Mouse (Mus musculus): ENCODE measurements around the gene Ddx55. TPM values are rescaled to one million over a fixed set of nuclear protein-coding genes. Genes with fewer than 3 reads are reported as not detected.

Ddx55 gene
- 33.2 and 38.5 TPM in 2 replicates for polyA plus RNA-seq (2012; rRNA removed)

DNA sequence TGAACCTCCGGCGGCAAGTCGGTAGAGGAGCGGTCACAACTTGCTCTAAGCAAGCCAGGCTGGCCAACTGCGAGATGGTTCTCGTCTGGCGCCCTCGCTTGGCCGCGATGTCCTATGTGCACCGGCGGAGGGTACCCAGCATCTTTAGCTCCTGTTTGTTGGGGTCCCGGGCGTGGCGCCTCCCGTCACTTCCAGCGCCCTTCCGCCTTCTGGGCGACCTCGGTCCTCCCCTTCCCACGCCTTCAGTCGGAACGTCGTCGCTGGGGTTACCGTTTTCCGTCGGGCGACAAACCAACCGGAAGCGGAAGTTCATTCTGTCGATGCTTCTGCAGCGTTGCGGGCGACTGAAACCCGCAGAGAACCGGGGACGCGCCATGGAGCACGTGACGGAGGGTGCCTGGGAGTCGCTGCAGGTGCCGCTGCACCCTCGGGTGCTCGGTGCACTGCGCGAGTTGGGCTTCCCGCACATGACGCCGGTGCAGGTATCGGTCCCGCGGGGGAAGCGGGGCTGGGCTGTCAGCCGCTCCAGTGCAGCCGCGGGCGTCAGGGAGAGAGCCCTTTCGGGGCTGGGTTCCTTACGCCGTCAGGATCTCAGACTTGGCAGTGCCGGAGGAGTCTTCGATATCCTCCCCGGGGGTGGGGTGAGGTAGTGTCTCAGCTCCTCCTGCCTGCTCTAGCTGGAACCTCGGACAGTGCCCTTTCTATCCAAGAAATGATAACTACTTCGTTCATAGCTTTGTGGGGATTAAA is at the start of gene Ddx55:
TSS of gene Ddx55 (plus strand) at position 307 of the 750 bp plus-strand sequence.
- under 1% methylated on average over 66 of the region's 66 CpGs for WGBS
- H3K4me1 ChIP-seq (replicated peaks; ENCODE audit: control insufficient read depth, insufficient read depth, low read length) = peaks cover 7% of the 10 kb centered on the region
- peaks cover 32% of the 10 kb centered on the region for H3K36me3 ChIP-seq (ENCODE audit: control insufficient read depth, insufficient read depth, low read length)
- no peaks in the 10 kb centered on the region for H3K27me3 ChIP-seq (ENCODE audit: control insufficient read depth, insufficient read depth, low read length)
- peak within 1 kb of the TSS; percentile 21 for H3K27ac ChIP-seq (ENCODE audit: control insufficient read depth, insufficient read depth, low read length)
- peak; percentile 93 for DNase-seq
- TF ChIP-seq CTCF (IDR thresholded peaks at IDR 0.05; ENCODE audit: borderline replicate concordance, control insufficient read depth, extremely low read depth, insufficient read depth, low read length, poor library complexity) = peak; percentile 51; the same call in 1 of the 2 replicates
- peak; percentile 78 for TF ChIP-seq POLR2A (IDR thresholded peaks at IDR 0.05; ENCODE audit: control insufficient read depth, extremely low read depth, insufficient read depth, low read length, poor library complexity)
- H3K4me3 ChIP-seq (ENCODE audit: control insufficient read depth, insufficient read depth, low read length) = peak within 1 kb of the TSS; percentile 67

DNA sequence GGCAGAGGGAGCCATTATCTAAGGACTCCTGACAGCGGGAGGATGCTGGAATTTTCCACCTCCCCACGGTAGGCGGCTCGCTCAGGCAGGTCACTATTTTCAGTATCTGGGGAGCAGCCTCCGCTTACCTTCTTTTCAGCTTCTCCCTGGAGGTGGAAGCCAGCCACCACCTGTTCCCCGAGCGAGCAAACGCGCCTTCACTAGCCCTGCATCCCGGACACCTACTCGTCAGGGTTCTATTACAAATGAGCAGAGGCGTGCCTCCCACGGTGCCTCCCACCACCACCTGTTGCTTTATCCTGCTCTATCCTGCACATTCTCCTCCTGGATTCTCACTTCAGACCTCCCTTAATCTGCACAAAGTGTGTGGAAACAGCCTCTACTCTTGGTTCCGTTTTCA is 48.9 kb upstream of the Ddx55 start:
- H3K36me3 ChIP-seq (ENCODE audit: control insufficient read depth, insufficient read depth, low read length) = no peaks in the 10 kb centered on the region
- no peak for DNase-seq
- H3K4me3 ChIP-seq (ENCODE audit: control insufficient read depth, insufficient read depth, low read length) = no peak overlapping the region
- no peaks in the 10 kb centered on the region for H3K4me1 ChIP-seq (replicated peaks; ENCODE audit: control insufficient read depth, insufficient read depth, low read length)
- no peaks in the 10 kb centered on the region for H3K27me3 ChIP-seq (ENCODE audit: control insufficient read depth, insufficient read depth, low read length)
- TF ChIP-seq CTCF (IDR thresholded peaks at IDR 0.05; ENCODE audit: borderline replicate concordance, control insufficient read depth, extremely low read depth, insufficient read depth, low read length, poor library complexity) (no peak), POLR2A (IDR thresholded peaks at IDR 0.05; ENCODE audit: control insufficient read depth, extremely low read depth, insufficient read depth, low read length, poor library complexity) (no peak)
- H3K27ac ChIP-seq (ENCODE audit: control insufficient read depth, insufficient read depth, low read length) = no peak overlapping the region
- 96% methylated on average over 14 of the region's 14 CpGs for WGBS

DNA sequence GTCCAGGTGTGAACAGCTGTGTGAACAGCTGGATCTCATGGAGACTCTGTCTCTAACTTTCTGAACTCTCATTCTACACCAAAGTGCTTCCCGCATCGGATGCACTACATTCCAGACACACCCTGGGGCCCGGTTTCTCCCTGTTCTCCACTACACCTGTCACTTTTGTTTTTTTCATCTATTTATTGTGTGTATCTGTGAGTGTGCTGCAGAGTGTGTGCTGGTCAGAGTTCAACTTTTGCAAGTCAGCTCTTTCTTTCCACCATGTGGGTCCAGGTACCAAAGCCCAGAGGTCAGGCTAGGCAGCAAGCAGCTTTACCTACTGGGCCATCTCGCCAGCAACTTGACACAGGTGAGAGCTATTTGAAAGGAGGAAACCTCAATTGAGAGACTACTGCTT is 47.4 kb upstream of the Ddx55 start:
- DNase-seq = no peak
- no peaks in the 10 kb centered on the region for H3K4me1 ChIP-seq (replicated peaks; ENCODE audit: control insufficient read depth, insufficient read depth, low read length)
- WGBS = 98% methylated on average over 4 of the region's 4 CpGs
- H3K27ac ChIP-seq (ENCODE audit: control insufficient read depth, insufficient read depth, low read length) = no peak overlapping the region
- TF ChIP-seq POLR2A (IDR thresholded peaks at IDR 0.05; ENCODE audit: control insufficient read depth, extremely low read depth, insufficient read depth, low read length, poor library complexity) = no peak
- TF ChIP-seq CTCF (IDR thresholded peaks at IDR 0.05; ENCODE audit: borderline replicate concordance, control insufficient read depth, extremely low read depth, insufficient read depth, low read length, poor library complexity) = no peak
- H3K36me3 ChIP-seq (ENCODE audit: control insufficient read depth, insufficient read depth, low read length) = no peaks in the 10 kb centered on the region
- no peaks in the 10 kb centered on the region for H3K27me3 ChIP-seq (ENCODE audit: control insufficient read depth, insufficient read depth, low read length)
- H3K4me3 ChIP-seq (ENCODE audit: control insufficient read depth, insufficient read depth, low read length) = no peak overlapping the region

DNA sequence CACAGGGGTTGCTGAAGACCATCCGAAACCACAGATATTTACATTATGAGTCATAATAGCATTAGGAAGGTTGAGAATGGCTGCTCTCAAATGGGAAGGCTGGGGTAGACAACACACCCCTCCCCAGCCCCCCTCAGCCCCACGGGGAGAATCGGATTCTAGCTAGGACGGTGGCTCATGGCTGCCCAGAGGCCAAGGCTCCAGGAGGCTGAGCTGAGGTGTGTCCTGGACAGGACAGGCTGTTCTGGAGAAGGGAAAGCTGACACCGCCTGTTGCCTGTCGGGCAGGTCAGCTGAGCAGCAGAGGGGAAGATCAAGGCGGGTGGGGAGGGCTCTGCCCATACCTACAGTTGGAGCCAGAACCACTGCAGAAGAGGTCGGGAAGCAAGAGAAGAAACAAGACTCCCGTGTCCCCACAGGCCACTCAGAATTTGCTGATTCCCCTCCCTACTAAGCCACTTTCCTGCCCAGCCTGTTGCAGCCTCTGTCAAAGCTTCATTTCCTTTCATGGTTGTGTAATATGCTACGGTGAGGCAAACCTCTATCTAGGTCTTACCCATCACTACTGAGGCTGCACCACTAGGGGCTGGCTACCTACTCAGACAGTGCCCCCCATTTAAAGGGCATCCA is 45.8 kb upstream of the Ddx55 start:
- H3K4me1 ChIP-seq (replicated peaks; ENCODE audit: control insufficient read depth, insufficient read depth, low read length) = no peaks in the 10 kb centered on the region

DNA sequence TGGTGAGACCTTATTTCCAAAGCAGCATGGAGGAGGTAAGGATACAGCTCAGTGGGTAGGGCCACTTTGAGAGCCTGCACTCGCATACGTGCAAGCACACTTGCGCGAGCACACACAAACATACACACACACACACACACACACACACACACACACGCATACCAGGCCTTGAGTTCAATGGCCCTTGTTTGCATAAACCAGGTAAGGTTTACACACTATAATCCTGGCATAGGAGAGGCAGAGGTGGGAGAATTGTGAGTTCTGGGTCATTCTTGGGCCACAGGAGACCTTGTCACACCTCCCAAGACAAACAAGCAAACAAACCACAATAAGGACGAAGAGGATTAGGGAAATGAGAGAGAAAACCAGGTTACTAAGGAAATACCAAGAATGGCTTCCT is 43.5 kb upstream of the Ddx55 start:
- WGBS = 96% methylated on average over 6 of the region's 6 CpGs

More for the DNA sequence above, 45.8 kb upstream of the Ddx55 start:
- H3K4me3 ChIP-seq (ENCODE audit: control insufficient read depth, insufficient read depth, low read length) = no peak overlapping the region
- no peak for TF ChIP-seq POLR2A (IDR thresholded peaks at IDR 0.05; ENCODE audit: control insufficient read depth, extremely low read depth, insufficient read depth, low read length, poor library complexity)
- TF ChIP-seq CTCF (IDR thresholded peaks at IDR 0.05; ENCODE audit: borderline replicate concordance, control insufficient read depth, extremely low read depth, insufficient read depth, low read length, poor library complexity) = no peak
- no peaks in the 10 kb centered on the region for H3K27me3 ChIP-seq (ENCODE audit: control insufficient read depth, insufficient read depth, low read length)
- H3K36me3 ChIP-seq (ENCODE audit: control insufficient read depth, insufficient read depth, low read length) = no peaks in the 10 kb centered on the region
- H3K27ac ChIP-seq (ENCODE audit: control insufficient read depth, insufficient read depth, low read length) = no peak overlapping the region
- WGBS = 75% methylated on average over 10 of the region's 10 CpGs
- no peak for DNase-seq

DNA sequence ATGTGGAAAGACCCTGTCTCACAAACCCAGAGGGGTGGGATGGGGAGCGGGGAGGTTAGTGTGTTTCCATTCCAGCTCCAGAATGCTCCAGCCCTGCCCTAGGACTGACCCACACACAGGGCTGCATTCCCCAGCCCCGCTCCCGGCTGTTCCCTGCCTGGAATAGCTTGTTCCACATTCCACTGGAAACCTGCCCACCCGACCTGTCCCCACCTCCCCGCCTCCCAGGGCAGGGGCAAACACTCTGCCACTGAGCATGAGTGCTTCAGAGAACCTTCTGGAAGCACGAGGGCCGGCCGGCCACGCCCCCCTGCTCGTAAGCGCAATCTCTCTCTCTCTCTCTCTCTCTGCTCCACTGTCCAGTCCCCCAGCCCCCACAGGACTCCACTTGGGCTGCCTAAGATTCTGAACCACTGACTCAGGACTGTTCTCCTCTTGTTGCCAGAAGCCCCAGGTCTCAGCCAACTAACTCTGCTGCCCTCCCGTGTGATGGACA is 42.9 kb upstream of the Ddx55 start:
- no peaks in the 10 kb centered on the region for H3K4me1 ChIP-seq (replicated peaks; ENCODE audit: control insufficient read depth, insufficient read depth, low read length)
- no peaks in the 10 kb centered on the region for H3K36me3 ChIP-seq (ENCODE audit: control insufficient read depth, insufficient read depth, low read length)
- TF ChIP-seq CTCF (IDR thresholded peaks at IDR 0.05; ENCODE audit: borderline replicate concordance, control insufficient read depth, extremely low read depth, insufficient read depth, low read length, poor library complexity) = no peak
- TF ChIP-seq POLR2A (IDR thresholded peaks at IDR 0.05; ENCODE audit: control insufficient read depth, extremely low read depth, insufficient read depth, low read length, poor library complexity) = no peak
- no peak overlapping the region for H3K4me3 ChIP-seq (ENCODE audit: control insufficient read depth, insufficient read depth, low read length)
- 92% methylated on average over 12 of the region's 12 CpGs for WGBS
- H3K27me3 ChIP-seq (ENCODE audit: control insufficient read depth, insufficient read depth, low read length) = no peaks in the 10 kb centered on the region
- DNase-seq = no peak
- H3K27ac ChIP-seq (ENCODE audit: control insufficient read depth, insufficient read depth, low read length) = no peak overlapping the region

More for the DNA sequence above, 43.5 kb upstream of the Ddx55 start:
- no peaks in the 10 kb centered on the region for H3K27me3 ChIP-seq (ENCODE audit: control insufficient read depth, insufficient read depth, low read length)
- H3K4me3 ChIP-seq (ENCODE audit: control insufficient read depth, insufficient read depth, low read length) = no peak overlapping the region
- no peak for DNase-seq
- H3K27ac ChIP-seq (ENCODE audit: control insufficient read depth, insufficient read depth, low read length) = no peak overlapping the region
- no peaks in the 10 kb centered on the region for H3K36me3 ChIP-seq (ENCODE audit: control insufficient read depth, insufficient read depth, low read length)
- no peak for TF ChIP-seq CTCF (IDR thresholded peaks at IDR 0.05; ENCODE audit: borderline replicate concordance, control insufficient read depth, extremely low read depth, insufficient read depth, low read length, poor library complexity)
- no peak for TF ChIP-seq POLR2A (IDR thresholded peaks at IDR 0.05; ENCODE audit: control insufficient read depth, extremely low read depth, insufficient read depth, low read length, poor library complexity)
- no peaks in the 10 kb centered on the region for H3K4me1 ChIP-seq (replicated peaks; ENCODE audit: control insufficient read depth, insufficient read depth, low read length)

Data from thymus, adult 2 months (tissue).